Comparison of ENCODE assay signal across 10 mouse cellular contexts in the genomic region with DNA sequence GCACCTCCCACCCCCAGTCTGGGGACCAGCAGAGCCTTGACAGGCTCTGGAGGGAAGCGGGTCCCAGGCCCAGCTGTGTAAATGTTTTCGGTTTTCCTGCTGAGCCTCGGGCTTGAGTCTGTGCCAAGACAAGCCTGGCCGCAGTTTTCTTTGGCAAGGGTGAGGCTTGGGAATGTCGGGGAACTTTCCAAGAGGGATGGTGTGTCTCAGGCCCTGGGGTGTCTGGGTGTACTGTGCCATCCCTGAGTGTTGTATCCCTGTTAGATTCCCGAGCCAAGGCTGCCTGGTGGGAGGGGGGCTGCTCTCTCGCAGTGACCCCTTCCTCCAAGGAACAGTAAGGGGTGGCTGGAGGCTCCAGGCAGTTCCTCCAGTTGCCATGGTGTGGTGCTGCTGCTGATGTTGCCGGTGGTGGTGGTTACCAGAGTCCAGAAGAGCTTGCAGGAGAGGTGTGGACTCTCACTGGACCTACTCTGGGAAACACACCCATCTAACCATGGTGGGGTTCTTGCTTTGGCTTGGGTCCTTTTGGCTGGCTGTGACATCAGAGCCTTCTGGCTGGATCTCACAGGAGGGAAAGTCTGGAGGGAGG. TPM values are rescaled to one million over a fixed set of nuclear protein-coding genes. Genes with fewer than 3 reads are reported as not detected.
DNase-seq lines count a peak whose midpoint lies in the region; ATAC-seq and TF ChIP-seq lines count a peak whose summit lies in the region.
"Had no signal": no experiment of that assay in that cellular context is flagged by ENCODE, and none has a peak within 500 bp of the region (broad histone marks: within the 10 kb centered on the region; RNA-seq: fewer than 3 reads in every experiment).

No protein-coding gene starts in this region.

- no peaks in the 10 kb centered on the region for H3K36me3 ChIP-seq in hindbrain, embryonic 16.5 days (ENCODE audit: control insufficient read depth, insufficient read depth, low read length)
- H3K36me3 ChIP-seq in liver, embryonic 12.5 days = no peaks in the 10 kb centered on the region
- H3K36me3 ChIP-seq in neural tube, embryonic 15.5 days = no peaks in the 10 kb centered on the region

- no peak for TF ChIP-seq POLR2A in cortical plate, adult 2 months (IDR thresholded peaks at IDR 0.05; ENCODE audit: extremely low read depth, insufficient read depth, low read length)

- H3K9ac ChIP-seq in hindbrain, embryonic 16.5 days (ENCODE audit: low read depth, low read length) = no peak overlapping the region
- H3K9ac ChIP-seq in liver, embryonic 12.5 days = no peak overlapping the region
- H3K9ac ChIP-seq in neural tube, embryonic 15.5 days (replicated peaks) = no peak overlapping the region

- H3K4me3 ChIP-seq in cortical plate, adult 2 months (ENCODE audit: insufficient read depth, low read length) = no peak overlapping the region
- no peak overlapping the region for H3K4me3 ChIP-seq in hindbrain, embryonic 16.5 days (ENCODE audit: low read length)
- no peak overlapping the region for H3K4me3 ChIP-seq in liver, embryonic 12.5 days
- H3K4me3 ChIP-seq in neural tube, embryonic 15.5 days (replicated peaks) = no peak overlapping the region

- ATAC-seq in hindbrain, embryonic 16.5 days = peak; percentile 81
- ATAC-seq in liver, embryonic 12.5 days = peak; percentile 40; the same call in 1 of the 2 replicates
- ATAC-seq in neural tube, embryonic 15.5 days (ENCODE audit: low FRiP score) = 0 out of 2 replicates have a peak, but pooled peaks have one; percentile 56
- no peak for ATAC-seq in megakaryocyte-erythroid progenitor cell, adult 5-6 weeks (replicated peaks; ENCODE audit: low FRiP score, low TSS enrichment, poor library complexity, severe bottlenecking)

- no peak overlapping the region for H3K27ac ChIP-seq in cortical plate, adult 2 months (ENCODE audit: insufficient read depth, low read length)
- H3K27ac ChIP-seq in hindbrain, embryonic 16.5 days (ENCODE audit: low read depth, low read length) = peak overlapping the region; percentile 31
- H3K27ac ChIP-seq in liver, embryonic 12.5 days = no peak overlapping the region
- H3K27ac ChIP-seq in neural tube, embryonic 15.5 days (replicated peaks) = peak overlapping the region; percentile 39; the same call in 1 of the 2 replicates

- H3K27me3 ChIP-seq in hindbrain, embryonic 16.5 days (replicated peaks; ENCODE audit: control insufficient read depth, insufficient read depth, low read length) = no peaks in the 10 kb centered on the region
- peaks cover 21% of the 10 kb centered on the region for H3K27me3 ChIP-seq in liver, embryonic 12.5 days (replicated peaks)
- peaks cover 5% of the 10 kb centered on the region; the same call in 1 of the 2 replicates for H3K27me3 ChIP-seq in neural tube, embryonic 15.5 days (replicated peaks)

- H3K4me1 ChIP-seq in cortical plate, adult 2 months (ENCODE audit: control insufficient read depth, insufficient read depth, low read length) = peaks cover 7% of the 10 kb centered on the region
- peaks cover 20% of the 10 kb centered on the region for H3K4me1 ChIP-seq in hindbrain, embryonic 16.5 days (ENCODE audit: control insufficient read depth, insufficient read depth, low read depth, low read length)
- H3K4me1 ChIP-seq in liver, embryonic 12.5 days = peaks cover 4% of the 10 kb centered on the region; the same call in 1 of the 2 replicates
- H3K4me1 ChIP-seq in neural tube, embryonic 15.5 days = peaks cover 36% of the 10 kb centered on the region

- no peak overlapping the region for H3K4me2 ChIP-seq in hindbrain, embryonic 16.5 days (ENCODE audit: low read length)
- no peak overlapping the region for H3K4me2 ChIP-seq in liver, embryonic 12.5 days
- H3K4me2 ChIP-seq in neural tube, embryonic 15.5 days = no peak overlapping the region

- TF ChIP-seq CTCF in cortical plate, adult 2 months (IDR thresholded peaks at IDR 0.05; ENCODE audit: extremely low read depth, insufficient read depth, low read length) = peak; percentile 32; the same call in 1 of the 2 replicates

- 10% methylated on average over 7 of the region's 8 CpGs for WGBS in hindbrain, embryonic 16.5 days
- WGBS in liver, embryonic 12.5 days (ENCODE audit: insufficient replicate concordance) = 22% methylated on average over 8 of the region's 8 CpGs
- WGBS in neural tube, embryonic 15.5 days = 18% methylated on average over 8 of the region's 8 CpGs

- peak; percentile 25 to 30 for DNase-seq in cerebellum, postnatal 14 days
- no peak for DNase-seq in cerebellum, adult 11-12 months
- peak; percentile 84 for DNase-seq in gastrocnemius, postnatal 25 days

- H3K9me3 ChIP-seq in hindbrain, embryonic 16.5 days (ENCODE audit: control insufficient read depth, low read length) = no peaks in the 10 kb centered on the region
- H3K9me3 ChIP-seq in liver, embryonic 12.5 days (replicated peaks) = no peaks in the 10 kb centered on the region
- no peaks in the 10 kb centered on the region for H3K9me3 ChIP-seq in neural tube, embryonic 15.5 days (replicated peaks)

RNA-seq across cellular contexts. Expression of a gene that starts 58.0 kb away (rescaled TPM):
- polyA plus RNA-seq in cortical plate, adult 2 months (2012; rRNA removed) = not detected in 2 replicates
- not detected for total RNA-seq in gastrocnemius, postnatal 25 days (2021)
- polyA plus RNA-seq in hindbrain, embryonic 16.5 days (2015; fragmentation: Nextera tagmentation; extraction: Ambion mirVana) = not detected in 2 replicates
- not detected in 2 replicates for polyA plus RNA-seq in liver, embryonic 12.5 days (2016; fragmentation: Nextera tagmentation; extraction: Ambion mirVana)
- polyA plus RNA-seq in neural tube, embryonic 15.5 days (2015; fragmentation: Nextera tagmentation; extraction: Ambion mirVana) = not detected in 2 replicates
- not detected in 2 replicates for total RNA-seq in megakaryocyte-erythroid progenitor cell, adult 5-6 weeks (2014; fragmentation: Nextera tagmentation)
- total RNA-seq in megakaryocyte-erythroid progenitor cell, adult 5-6 weeks (2017) = not detected in 2 replicates
- total RNA-seq: common myeloid progenitor, adult 5-6 weeks had no signal
- polyA plus RNA-seq: C2C12 had no signal

Comparison
In these comparisons a context has a peak if more than half of its experiments do, and no peak if none do; other contexts are left out.
1. H3K27ac ChIP-seq: peak in hindbrain, embryonic 16.5 days (single experiment) and neural tube, embryonic 15.5 days (single experiment); none in cortical plate, adult 2 months (single experiment) and liver, embryonic 12.5 days (single experiment).